Mouse (Mus musculus) cortical plate, adult 2 months (tissue): Measurements from ENCODE around the gene Taf1d. TPM values are rescaled to one million over a fixed set of nuclear protein-coding genes. Genes with fewer than 3 reads are reported as not detected.
"Not testable (repeated sequence)": the region's sequence is repeated elsewhere in the genome, so short reads cannot be mapped to it uniquely, and the experiment has no call there.

Source experiments
- H3K27ac ChIP-seq: fragments of 200-500 bp; 2 replicates; pipeline ENCODE4 v1.5.1; 2012; ENCODE audit warnings: low read length, control low read depth, inconsistent platforms; ENCODE audit not compliant: insufficient read depth
- H3K4me1 ChIP-seq: fragments of 200-500 bp; 2 replicates; pipeline ENCODE4 v1.6.1; 2011; ENCODE audit warnings: low read length; ENCODE audit not compliant: control insufficient read depth, insufficient read depth
- H3K4me3 ChIP-seq: fragments of 200-500 bp; 2 replicates; pipeline ENCODE4 v1.5.1; 2011; ENCODE audit warnings: mild to moderate bottlenecking, low read length, control low read depth; ENCODE audit not compliant: insufficient read depth
- CTCF ChIP-seq: fragments of 200-500 bp; IDR thresholded peaks from 2 replicates; pipeline ENCODE4 v1.5.1; 2011; ENCODE audit warnings: mild to moderate bottlenecking, control low read depth, low read length; ENCODE audit not compliant: insufficient read depth; ENCODE audit errors: extremely low read depth
- POLR2A ChIP-seq: fragments of 200-500 bp; IDR thresholded peaks from 2 replicates; pipeline ENCODE4 v1.6.1; 2011; ENCODE audit warnings: mild to moderate bottlenecking, low read length, control low read depth; ENCODE audit not compliant: insufficient read depth; ENCODE audit errors: extremely low read depth
- polyA plus RNA-seq: library from polyadenylated mRNA; depleted of rRNA; stranded (reverse); fragments of >200 nt; gene quantifications from 2 replicates; pipeline ENCODE4 v1.2.3, GENCODE M21; 2012

The Taf1d gene
- polyA plus RNA-seq, 1 experiment: 28.2 TPM

DNA sequence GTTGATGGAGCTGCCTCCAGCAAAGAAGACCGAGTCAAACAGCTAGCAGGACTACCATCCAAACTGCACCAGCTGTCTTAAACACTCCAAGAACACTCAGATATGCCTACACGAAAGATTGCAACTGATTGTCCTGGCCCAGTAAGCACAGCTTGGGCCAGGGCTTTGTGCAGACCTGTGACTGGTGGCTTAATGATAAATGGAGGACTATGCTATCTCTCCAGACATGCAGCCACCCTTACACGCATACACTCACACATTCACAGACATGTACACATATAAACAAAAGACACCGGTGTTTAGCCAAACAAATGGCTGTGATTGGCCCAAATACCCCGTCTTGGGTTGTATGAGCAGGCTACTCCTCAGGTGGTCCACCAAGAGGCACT, 25.5 kb upstream of the Taf1d start:
- H3K27ac ChIP-seq: no peak overlapping the region
- no peak for TF ChIP-seq CTCF
- no peak for TF ChIP-seq POLR2A
- peak overlapping the region; percentile 88 for H3K4me3 ChIP-seq
- peaks cover 3% of the 10 kb centered on the region; the same call in 1 of the 2 replicates for H3K4me1 ChIP-seq

DNA sequence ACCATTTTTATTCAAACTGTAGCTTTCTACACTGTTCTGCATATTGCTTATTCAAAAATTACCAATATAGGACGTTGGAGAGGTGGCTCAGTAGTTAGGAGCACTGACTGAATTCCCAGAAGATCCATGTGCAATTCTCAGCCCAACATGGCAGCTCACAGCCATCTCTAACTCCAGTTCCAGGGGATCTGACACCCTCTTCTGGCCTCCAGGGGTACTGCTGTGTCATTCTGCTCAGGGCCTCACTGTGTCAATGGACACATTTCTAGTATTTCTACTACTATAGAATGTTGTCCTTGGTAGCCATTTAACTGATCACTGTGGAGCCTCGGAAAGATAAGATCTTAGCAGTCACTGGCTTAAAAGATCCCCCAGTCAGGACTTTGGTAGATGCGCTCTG, 20.6 kb upstream of the Taf1d start:
- Histone ChIP-seq H3K4me3 (no peak overlapping the region), H3K4me1 (peaks cover 2% of the 10 kb centered on the region; the same call in 1 of the 2 replicates), H3K27ac (no peak overlapping the region)
- TF ChIP-seq CTCF (no peak), POLR2A (no peak)

DNA sequence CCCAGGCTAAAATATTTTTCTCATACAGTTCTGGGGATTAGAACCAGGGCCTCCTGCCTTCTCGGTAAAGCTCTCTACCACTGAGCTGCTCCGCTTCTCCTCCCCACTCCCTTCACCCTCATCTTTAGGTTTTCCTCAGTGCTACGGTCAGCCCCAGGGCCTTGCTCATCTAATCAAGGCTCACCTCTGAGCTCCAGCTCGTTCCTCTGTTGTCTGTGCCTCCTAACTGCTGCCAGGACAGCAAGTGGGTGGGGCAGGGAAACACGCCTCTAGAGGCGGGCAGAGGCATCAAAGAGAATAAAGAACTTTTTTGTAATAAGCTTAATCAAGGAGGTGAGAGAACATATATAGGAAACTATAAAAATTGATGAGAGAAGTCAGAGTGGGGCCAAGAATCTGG, 18.2 kb upstream of the Taf1d start:
- TF ChIP-seq CTCF (no peak), POLR2A (no peak)
- Histone ChIP-seq H3K27ac (no peak overlapping the region), H3K4me3 (no peak overlapping the region), H3K4me1 (no peaks in the 10 kb centered on the region)

DNA sequence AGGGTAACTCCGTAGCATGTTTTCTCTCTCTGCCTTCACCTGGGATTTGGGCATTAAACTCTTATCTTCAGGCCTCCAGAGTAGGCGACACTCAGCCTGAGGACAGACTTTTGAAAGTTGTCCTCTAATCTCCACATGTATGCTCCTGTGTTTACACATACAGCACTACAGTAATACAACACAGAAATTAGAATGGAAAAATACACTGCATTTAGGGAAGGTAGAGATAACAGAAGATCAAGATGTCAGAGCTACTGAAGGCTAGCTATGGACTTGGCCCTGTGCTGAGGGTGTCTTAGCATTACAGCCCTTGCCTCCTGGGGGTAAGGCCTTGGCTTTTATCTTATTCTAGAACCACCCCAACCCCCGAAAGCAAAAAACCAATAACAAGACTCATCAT, 17.6 kb upstream of the Taf1d start:
- no peaks in the 10 kb centered on the region for H3K4me1 ChIP-seq
- H3K4me3 ChIP-seq: no peak overlapping the region
- H3K27ac ChIP-seq: no peak overlapping the region
- TF ChIP-seq CTCF (no peak), POLR2A (no peak)

DNA sequence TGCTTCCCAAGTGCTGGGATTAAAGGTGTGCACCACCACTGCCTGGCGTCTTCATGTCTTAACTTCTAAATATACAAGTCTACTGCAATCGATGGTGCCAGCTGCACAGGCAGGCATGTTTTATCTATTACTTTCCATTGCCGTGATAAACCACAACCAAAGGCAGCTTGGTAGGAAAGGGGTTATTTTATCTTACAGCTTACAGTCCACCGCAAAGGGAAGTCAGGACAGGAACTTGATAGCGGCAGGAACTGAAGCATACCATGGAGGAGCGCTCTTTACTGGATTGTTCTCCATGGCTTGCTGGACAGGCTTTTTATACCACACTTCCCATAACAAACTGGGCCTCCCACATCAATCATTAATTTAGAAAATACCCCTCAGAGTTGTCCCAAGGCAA, 16.8 kb upstream of the Taf1d start:
- Histone ChIP-seq H3K4me1 (no peaks in the 10 kb centered on the region), H3K4me3 (no peak overlapping the region), H3K27ac (no peak overlapping the region)
- TF ChIP-seq CTCF: no peak

DNA sequence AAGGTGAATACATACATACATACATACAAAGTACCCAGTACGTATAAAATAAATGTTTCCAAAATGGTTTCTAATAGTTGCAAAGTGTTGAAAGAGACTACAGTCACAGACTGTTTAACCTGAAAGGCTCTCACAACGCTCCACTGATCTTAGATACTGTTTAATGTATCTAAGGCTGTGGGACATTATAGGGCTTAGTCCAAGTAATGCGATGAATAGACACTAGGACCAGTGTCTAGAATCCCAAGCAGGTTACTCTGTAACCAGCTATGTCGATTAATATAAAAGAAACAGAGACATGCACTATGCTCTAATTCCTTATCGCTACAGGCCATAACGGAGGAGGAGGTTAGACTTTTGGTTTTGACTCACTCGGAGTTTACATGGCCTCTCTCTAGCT, 8.9 kb upstream of the Taf1d start:
- Histone ChIP-seq H3K4me3 (no peak overlapping the region), H3K4me1 (no peaks in the 10 kb centered on the region), H3K27ac (no peak overlapping the region)
- TF ChIP-seq CTCF: no peak

DNA sequence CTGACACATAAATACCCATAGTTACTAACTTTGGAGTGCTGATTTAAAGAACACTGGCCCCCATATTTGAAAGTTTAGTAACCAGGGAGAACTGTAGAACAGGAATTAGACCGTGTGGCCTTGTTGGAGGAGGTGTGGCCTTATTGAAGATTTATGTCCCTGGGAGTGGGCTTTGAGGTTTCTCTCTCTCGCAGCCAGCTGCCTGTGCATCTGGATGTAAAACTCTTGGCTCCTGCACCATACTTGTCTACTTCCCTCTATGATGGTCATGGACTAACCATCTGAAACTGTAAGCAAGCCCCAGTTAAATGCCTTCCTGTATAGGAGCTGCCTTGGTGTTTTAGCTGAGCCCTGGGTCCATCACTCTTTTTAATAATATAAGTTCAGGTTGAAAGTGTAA, 7.6 kb upstream of the Taf1d start:
- Histone ChIP-seq H3K4me3 (no peak overlapping the region), H3K27ac (no peak overlapping the region), H3K4me1 (no peaks in the 10 kb centered on the region)
- TF ChIP-seq POLR2A (no peak), CTCF (no peak)

DNA sequence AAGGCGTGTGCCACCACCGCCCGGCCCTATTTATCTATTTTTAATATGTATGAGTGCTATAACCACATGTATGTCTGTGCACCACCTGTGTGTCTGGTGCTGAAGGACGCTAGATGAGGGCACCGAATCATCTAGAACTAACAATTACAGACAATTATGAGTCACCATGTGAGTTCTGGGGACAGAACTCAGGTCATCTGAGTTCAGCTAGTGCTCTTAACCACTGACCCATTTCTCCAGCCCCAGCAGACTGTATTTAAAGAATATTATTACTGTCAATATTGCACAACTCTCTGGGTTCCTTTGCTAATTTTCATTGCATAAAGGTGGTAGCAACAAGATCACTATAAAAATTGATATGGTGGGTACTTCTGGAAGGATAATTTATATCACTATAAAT, 6.0 kb upstream of the Taf1d start:
- TF ChIP-seq CTCF (no peak), POLR2A (no peak)
- no peak overlapping the region for H3K27ac ChIP-seq

DNA sequence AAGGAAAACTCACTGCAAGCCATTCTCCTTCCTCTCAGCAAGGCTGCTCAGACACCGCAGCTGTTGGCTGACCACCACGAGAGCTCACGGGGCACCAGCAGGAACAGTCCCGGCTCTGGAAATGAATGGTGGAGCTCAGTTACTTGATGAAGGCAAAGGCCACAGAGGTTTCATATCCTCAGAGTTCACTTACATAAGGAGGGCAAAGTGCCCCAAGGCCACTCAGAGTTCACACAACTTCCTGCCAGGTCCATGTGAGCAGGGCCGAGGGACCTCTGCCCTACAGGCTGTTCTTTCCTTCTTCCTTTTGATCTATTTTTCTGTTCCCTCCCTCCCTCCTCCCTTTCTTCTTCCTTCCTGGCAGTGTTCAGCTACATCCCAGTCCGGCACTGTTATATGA, 4.6 kb upstream of the Taf1d start:
- H3K27ac ChIP-seq: peak overlapping the region; percentile 64
- no peaks in the 10 kb centered on the region for H3K4me1 ChIP-seq
- H3K4me3 ChIP-seq: no peak overlapping the region; the same call in 1 of the 2 replicates
- TF ChIP-seq POLR2A: no peak
- no peak for TF ChIP-seq CTCF

More for the DNA sequence above, 6.0 kb upstream of the Taf1d start:
- Histone ChIP-seq H3K4me1 (no peaks in the 10 kb centered on the region), H3K4me3 (no peak overlapping the region)

DNA sequence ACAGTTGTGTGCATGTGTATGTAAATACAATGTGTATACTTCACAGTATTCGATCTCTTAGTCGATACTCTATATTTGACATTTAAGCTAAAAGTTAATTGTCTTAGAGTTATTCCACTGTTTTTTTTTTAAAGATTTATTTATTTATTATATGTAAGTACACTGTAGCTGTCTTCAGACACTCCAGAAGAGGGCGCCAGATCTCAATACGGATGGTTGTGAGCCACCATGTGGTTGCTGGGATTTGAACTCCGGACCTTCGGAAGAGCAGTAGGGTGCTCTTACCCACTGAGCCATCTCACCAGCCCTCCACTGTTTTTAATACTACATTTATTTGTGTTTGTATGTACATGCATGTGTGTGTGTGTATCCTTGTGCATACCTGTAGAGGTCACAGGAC, 4.0 kb upstream of the Taf1d start:
- not testable (repeated sequence) for H3K4me3 ChIP-seq, H3K27ac ChIP-seq, H3K4me1 ChIP-seq

DNA sequence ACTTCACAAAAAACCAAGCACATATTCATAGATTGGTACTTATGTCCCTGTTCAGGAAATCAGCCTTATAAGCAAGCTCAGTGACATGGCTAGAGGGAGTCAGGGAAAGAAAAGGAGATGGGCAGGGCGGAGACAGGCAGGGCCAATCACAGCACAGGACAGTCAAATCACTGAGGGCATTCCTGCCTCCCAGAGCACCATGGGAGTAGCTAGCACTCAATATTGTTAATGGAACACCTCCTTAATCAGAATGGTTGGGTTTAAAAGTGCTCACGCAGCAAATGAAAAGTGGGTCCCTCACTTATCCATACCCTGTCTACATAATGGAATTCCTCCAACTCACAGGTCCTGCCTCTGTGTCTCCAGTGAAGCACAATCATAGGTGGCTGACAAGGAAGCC, 3.1 kb upstream of the Taf1d start:
- TF ChIP-seq CTCF: no peak
- no peak for TF ChIP-seq POLR2A
- Histone ChIP-seq H3K4me1 (peaks cover 3% of the 10 kb centered on the region; the same call in 1 of the 2 replicates), H3K27ac (no peak overlapping the region)

More for the DNA sequence above, 3.1 kb upstream of the Taf1d start:
- no peak overlapping the region for H3K4me3 ChIP-seq
